Mouse (Mus musculus) liver, embryonic 11.5 days (tissue): ENCODE results near the gene Zfp524. TPM values are rescaled to one million over a fixed set of nuclear protein-coding genes. Genes with fewer than 3 reads are reported as not detected.

Source experiments
- ATAC-seq: fragments of 200-750 bp; cut with Nextera tagmentation; replicated peaks from 2 replicates; pipeline ENCODE4 v1.8.0; 2017; ENCODE audit warnings: moderate number of reproducible peaks, mild to moderate bottlenecking, moderate TSS enrichment, moderate library complexity; ENCODE audit not compliant: low FRiP score
- DNase-seq: peaks from one replicate; pipeline ENCODE4 v3.0.0-alpha.2; 2017; ENCODE audit warnings: low spot score
- H3K27ac ChIP-seq: fragments of 300-500 bp; sonication (generic); 2 replicates; pipeline ENCODE4 v1.5.1; 2014; ENCODE audit warnings: mild to moderate bottlenecking, low read depth, low read length, control low read depth
- H3K27me3 ChIP-seq: fragments of 300-500 bp; sonication (generic); replicated peaks from 2 replicates; pipeline ENCODE4 v1.6.1; 2014; ENCODE audit warnings: low read length, mixed read lengths; ENCODE audit not compliant: control insufficient read depth, insufficient read depth
- H3K36me3 ChIP-seq: fragments of 300-500 bp; sonication (generic); 2 replicates; pipeline ENCODE4 v1.6.1; 2014; ENCODE audit warnings: mild to moderate bottlenecking, low read length, moderate library complexity, mixed read lengths; ENCODE audit not compliant: control insufficient read depth, insufficient read depth
- H3K4me1 ChIP-seq: fragments of 300-500 bp; sonication (generic); replicated peaks from 2 replicates; pipeline ENCODE4 v1.6.1; 2014; ENCODE audit warnings: low read length, mixed read lengths; ENCODE audit not compliant: control insufficient read depth, insufficient read depth
- H3K4me2 ChIP-seq: fragments of 300-500 bp; sonication (generic); 2 replicates; pipeline ENCODE4 v1.6.1; 2014; ENCODE audit warnings: mild to moderate bottlenecking, control low read depth, moderate library complexity
- H3K4me3 ChIP-seq: fragments of 300-500 bp; sonication (generic); 2 replicates; pipeline ENCODE4 v1.5.1; 2014; ENCODE audit warnings: low read depth, low read length, control low read depth
- H3K9ac ChIP-seq: fragments of 300-500 bp; sonication (generic); 2 replicates; pipeline ENCODE4 v1.6.1; 2014; ENCODE audit warnings: low read depth, low read length, control low read depth
- H3K9me3 ChIP-seq: fragments of 300-500 bp; sonication (generic); 2 replicates; pipeline ENCODE4 v1.6.1; 2016; ENCODE audit warnings: low read length, inconsistent platforms, mixed read lengths; ENCODE audit not compliant: control insufficient read depth
- WGBS: fragments of 180-500 bp; shearing (Covaris S2); extraction: QIAGEN DNeasy Blood & Tissue Kit; methylation state at CpG from one replicate; pipeline ENCODE4 v1.1.7; 2014; 5-methylcytosine and 5-hydroxymethylcytosine counted together
- polyA plus RNA-seq: library from polyadenylated mRNA; unstranded; fragments of >200 nt; fragmentation: Nextera tagmentation; extraction: Ambion mirVana; gene quantifications from 2 replicates; pipeline ENCODE4 v1.2.1, GENCODE M21; 2014

The Zfp524 gene
- polyA plus RNA-seq, 1 experiment from 2014 or later, result 13.9 TPM

DNA sequence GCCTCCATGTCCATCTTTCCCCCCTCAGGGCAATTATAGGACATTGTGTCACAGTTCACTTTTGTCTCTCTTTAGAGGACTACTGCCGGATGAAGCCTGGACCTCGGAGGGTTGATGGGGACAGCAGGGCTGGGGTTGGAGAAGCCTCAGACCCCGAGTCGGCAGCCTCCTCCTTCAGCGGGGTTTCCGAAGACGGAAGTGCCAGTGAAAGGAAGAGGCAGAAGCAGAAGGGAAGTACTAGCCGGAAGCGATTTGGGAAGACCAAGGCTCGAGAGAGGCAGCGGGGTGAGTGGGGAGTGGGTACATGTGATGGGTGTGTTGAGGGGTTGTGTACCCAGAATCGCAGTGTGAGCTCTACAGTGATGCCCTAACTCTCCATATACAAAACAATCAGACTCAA is 45.2 kb downstream of the Zfp524 start:
- Histone ChIP-seq H3K9ac (no peak overlapping the region), H3K4me2 (no peak overlapping the region), H3K4me3 (0 out of 2 replicates have a peak overlapping the region, but pooled peaks have one; percentile 80), H3K36me3 (no peaks in the 10 kb centered on the region), H3K27me3 (peaks cover 46% of the 10 kb centered on the region), H3K4me1 (peaks cover 16% of the 10 kb centered on the region), H3K27ac (no peak overlapping the region), H3K9me3 (no peaks in the 10 kb centered on the region)
- ATAC-seq (no peak), DNase-seq (no peak)
- WGBS, result 84% methylated on average over 12 of the region's 12 CpGs

DNA sequence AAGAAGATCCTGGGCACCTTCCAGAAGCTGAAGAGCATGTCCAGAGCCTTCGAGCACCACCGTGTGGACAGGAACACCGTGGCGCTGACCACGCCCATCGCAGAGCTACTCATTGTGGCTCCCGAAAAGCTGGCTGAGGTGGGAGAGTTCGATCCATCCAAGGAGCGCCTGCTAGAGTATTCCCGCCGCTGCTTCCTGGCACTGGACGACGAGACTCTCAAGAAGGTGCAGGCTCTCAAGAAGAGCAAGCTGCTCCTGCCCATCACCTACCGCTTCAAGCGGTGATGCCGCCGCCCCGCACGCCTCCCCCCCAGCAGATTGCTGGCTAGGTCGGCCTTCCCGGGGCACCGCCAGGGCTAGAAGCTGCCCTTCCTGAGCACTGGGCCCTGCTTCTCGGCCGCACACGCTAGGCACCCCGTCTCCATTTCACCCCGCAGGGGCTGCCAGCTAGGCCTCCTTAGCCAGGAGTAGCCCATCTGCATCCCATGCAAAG is 46.1 kb downstream of the Zfp524 start:
- Histone ChIP-seq H3K27ac (peak overlapping the region; percentile 98), H3K36me3 (no peaks in the 10 kb centered on the region), H3K9me3 (no peaks in the 10 kb centered on the region), H3K4me3 (peak overlapping the region; percentile 80), H3K4me1 (peaks cover 21% of the 10 kb centered on the region), H3K4me2 (peak overlapping the region; percentile 100), H3K9ac (peak overlapping the region; percentile 98), H3K27me3 (peaks cover 37% of the 10 kb centered on the region)
- WGBS, result 4% methylated on average over 27 of the region's 27 CpGs
- ATAC-seq (no peak), DNase-seq (peak; percentile 69)

DNA sequence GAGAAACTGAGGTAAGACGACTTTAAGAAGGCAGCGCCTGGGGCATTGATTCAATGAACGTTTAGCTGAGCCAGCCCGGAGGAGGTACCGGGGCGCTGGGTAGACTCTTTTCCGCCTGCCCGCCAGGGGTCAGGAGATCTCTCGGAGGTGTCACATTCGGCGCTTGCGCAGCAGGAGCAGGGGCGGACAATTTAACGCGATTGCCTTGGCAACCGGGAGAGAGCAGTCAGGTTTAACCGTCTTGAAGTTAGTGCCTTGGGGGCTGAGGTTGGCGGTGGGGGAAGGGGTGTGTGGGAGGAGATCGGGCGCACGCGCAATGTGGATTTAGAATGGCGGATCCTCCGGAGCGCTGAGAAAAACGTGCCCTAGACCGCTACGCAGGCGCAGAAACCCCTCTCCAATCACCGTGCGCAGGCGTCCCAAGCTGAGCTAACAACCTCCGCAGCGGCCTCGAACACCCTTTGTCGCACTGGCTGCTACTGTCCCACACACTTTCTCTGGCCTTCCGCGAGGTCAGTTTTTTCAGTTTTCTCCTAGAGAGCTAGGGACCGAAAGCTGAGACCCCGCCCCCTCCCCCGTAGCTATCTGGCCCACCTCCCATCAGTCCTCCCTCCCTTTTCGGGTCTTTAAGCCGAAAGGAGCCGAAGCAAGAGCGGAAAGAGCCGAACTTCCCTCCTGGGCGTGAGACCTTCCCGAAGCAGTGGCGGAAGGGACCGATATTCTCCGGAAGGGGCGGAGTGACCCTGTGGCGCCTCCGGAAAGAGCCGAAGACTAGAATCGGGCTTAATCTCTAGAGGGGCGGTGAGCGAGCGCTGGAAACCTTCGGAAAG is 46.9 kb downstream of the Zfp524 start:
- H3K27me3 ChIP-seq, result peaks cover 29% of the 10 kb centered on the region
- peak; percentile 86 for ATAC-seq
- H3K9ac ChIP-seq, result peak overlapping the region; percentile 98
- peaks cover 29% of the 10 kb centered on the region for H3K4me1 ChIP-seq
- H3K36me3 ChIP-seq, result peaks cover 5% of the 10 kb centered on the region
- DNase-seq, result peak; percentile 92
- 1% methylated on average over 60 of the region's 60 CpGs for WGBS
- peak overlapping the region; percentile 100 for H3K4me2 ChIP-seq
- H3K4me3 ChIP-seq, result peak overlapping the region; percentile 80
- H3K27ac ChIP-seq, result peak overlapping the region; percentile 98
- H3K9me3 ChIP-seq, result no peaks in the 10 kb centered on the region

DNA sequence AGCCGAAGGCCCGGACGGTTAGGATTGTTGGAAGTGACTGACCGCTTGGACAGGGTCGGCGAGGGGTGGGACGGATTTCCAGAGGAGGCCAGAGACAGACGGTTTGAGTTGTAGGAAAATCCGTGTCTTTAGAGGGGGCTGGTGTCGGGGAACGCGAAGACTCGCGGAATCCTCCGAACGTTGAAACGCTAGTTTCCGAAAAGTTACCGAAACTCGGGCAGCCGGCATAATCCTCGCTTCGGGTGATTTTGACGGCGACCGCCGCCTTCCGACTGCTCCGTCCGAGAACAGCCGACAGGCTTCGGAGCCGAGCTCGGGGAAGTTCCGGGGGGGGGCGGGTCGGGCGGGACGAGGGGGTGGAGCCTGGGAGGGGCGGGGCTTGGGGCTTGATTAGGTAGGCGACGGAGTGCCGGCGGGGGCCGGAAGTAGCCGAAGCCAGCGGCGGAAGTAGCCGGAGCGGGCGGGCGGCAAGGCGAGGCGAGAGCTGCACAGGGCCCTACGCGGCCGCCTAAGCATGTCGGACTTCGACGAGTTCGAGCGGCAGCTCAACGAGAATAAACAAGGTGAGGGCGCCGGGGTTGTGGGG is 47.7 kb downstream of the Zfp524 start, which contains the start of gene U2af2:
TSS of gene U2af2 (plus strand) at position 370 of the 586 bp plus-strand sequence.
- H3K9ac ChIP-seq, result peak within 1 kb of the TSS; percentile 98
- H3K36me3 ChIP-seq, result peaks cover 12% of the 10 kb centered on the region
- H3K9me3 ChIP-seq, result no peaks in the 10 kb centered on the region
- H3K4me3 ChIP-seq, result peak within 1 kb of the TSS; percentile 80
- DNase-seq, result peak; percentile 92
- peaks cover 36% of the 10 kb centered on the region for H3K4me1 ChIP-seq
- H3K27me3 ChIP-seq, result peaks cover 22% of the 10 kb centered on the region
- under 1% methylated on average over 59 of the region's 65 CpGs for whole genome bisulfite sequencing
- H3K27ac ChIP-seq, result peak within 1 kb of the TSS; percentile 98
- peak within 1 kb of the TSS; percentile 100 for H3K4me2 ChIP-seq
- ATAC-seq, result peak; percentile 79

DNA sequence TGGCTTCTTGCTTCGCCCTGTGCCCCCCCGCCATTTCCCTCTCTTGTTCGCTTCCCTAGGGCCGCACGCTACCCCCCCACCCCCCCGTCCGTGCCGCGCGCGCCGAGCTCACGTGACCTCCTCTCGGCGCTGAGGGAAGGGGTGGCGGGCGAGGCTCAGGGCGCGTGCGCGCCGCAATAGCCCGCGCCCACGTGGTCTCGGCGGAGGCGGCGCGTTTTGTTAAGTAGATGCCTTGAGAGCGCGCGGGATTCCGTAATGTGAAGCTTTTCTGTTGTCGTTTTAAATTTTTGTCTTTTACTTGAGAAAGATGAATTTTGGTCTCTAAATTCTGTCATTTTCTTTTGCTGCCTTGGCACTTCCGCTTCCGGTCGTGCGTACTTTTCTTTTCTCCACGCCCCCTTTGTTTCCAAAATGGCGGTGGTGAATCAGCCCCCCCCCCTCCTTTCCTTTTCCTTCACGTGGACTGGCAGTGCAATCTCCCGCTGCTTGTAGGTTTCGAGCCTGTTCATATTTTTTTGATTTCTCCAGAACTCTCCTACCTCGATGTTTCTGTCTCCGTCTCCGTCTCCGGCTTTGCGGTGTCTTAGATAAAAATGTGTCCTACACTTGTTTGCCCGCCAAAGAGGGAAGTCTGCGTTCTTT is 48.3 kb downstream of the Zfp524 start:
- peaks cover 37% of the 10 kb centered on the region for H3K4me1 ChIP-seq

DNA sequence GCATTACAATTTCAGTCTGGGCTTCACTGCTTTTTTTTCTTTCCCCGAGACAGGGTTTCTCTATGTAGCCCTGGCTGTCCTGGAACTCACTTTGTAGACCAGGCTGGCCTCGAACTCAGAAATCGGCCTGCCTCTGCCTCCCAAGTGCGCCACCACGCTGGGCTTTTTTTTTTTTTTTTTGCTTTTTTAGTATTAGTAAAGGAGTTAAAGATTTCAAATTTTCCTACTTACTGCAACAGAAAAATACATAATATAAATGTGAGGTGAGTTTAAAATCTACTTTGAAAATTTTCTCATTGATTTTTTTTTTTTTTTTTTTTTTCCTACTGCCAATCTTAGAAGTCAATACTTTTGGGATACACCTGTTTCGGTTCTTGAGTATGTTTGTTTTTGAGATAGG is 50.7 kb downstream of the Zfp524 start:
- Histone ChIP-seq H3K4me1 (peaks cover 33% of the 10 kb centered on the region), H3K9ac (no peak overlapping the region), H3K4me2 (peak overlapping the region; percentile 100), H3K36me3 (peaks cover 42% of the 10 kb centered on the region), H3K27me3 (no peaks in the 10 kb centered on the region), H3K4me3 (no peak overlapping the region), H3K9me3 (no peaks in the 10 kb centered on the region), H3K27ac (no peak overlapping the region)
- WGBS, result 88% methylated on average over 6 of the region's 6 CpGs
- no peak for DNase-seq
- ATAC-seq, result no peak

More for the DNA sequence above, 48.3 kb downstream of the Zfp524 start:
- DNase-seq (peak; percentile 78), ATAC-seq (peak; percentile 67)
- peaks cover 15% of the 10 kb centered on the region for H3K27me3 ChIP-seq
- peak overlapping the region; percentile 100 for H3K4me2 ChIP-seq
- H3K9me3 ChIP-seq, result no peaks in the 10 kb centered on the region
- H3K9ac ChIP-seq, result peak overlapping the region; percentile 98
- H3K36me3 ChIP-seq, result peaks cover 18% of the 10 kb centered on the region
- WGBS, result under 1% methylated on average over 48 of the region's 51 CpGs
- peak overlapping the region; percentile 98 for H3K27ac ChIP-seq
- peak overlapping the region; percentile 80 for H3K4me3 ChIP-seq

Other genes starting within 250 kb of the Zfp524 start
- gene Fam71e2, start 243.1 kb upstream of the Zfp524 start, polyA plus RNA-seq, result not detected in 2 replicates
- gene Il11, start 231.6 kb upstream of the Zfp524 start, polyA plus RNA-seq, result 0.12 TPM in 1 of 2 replicates, not detected in the other
- 0.86 TPM in 1 of 2 replicates, not detected in the other for gene Tmem190, start 231.5 kb upstream of the Zfp524 start, polyA plus RNA-seq
- 12.2 and 12.4 TPM in 2 replicates for gene Tmem238, start 224.8 kb upstream of the Zfp524 start, polyA plus RNA-seq
- 218 and 238 TPM in 2 replicates for gene Rpl28, start 221.5 kb upstream of the Zfp524 start, polyA plus RNA-seq
- 367 and 402 TPM in 2 replicates for gene Ube2s, start 201.8 kb upstream of the Zfp524 start, polyA plus RNA-seq
- 0.03 and 0.11 TPM in 2 replicates for gene Shisa7, start 169.7 kb upstream of the Zfp524 start, polyA plus RNA-seq
- 5.2 and 5.3 TPM in 2 replicates for gene Isoc2b, start 144.2 kb upstream of the Zfp524 start, polyA plus RNA-seq
- 1.3 and 1.4 TPM in 2 replicates for gene Isoc2a, start 137.3 kb upstream of the Zfp524 start, polyA plus RNA-seq
- 0.22 TPM in 1 of 2 replicates, not detected in the other for gene Gm36210, start 107.9 kb upstream of the Zfp524 start, polyA plus RNA-seq
- 3.3 and 3.5 TPM in 2 replicates for gene Zfp628, start 99.2 kb upstream of the Zfp524 start, polyA plus RNA-seq
- gene Nat14, start 92.4 kb upstream of the Zfp524 start, polyA plus RNA-seq, result 1.4 and 1.5 TPM in 2 replicates
- 0.70 and 0.82 TPM in 2 replicates for gene Ssc5d, start 88.6 kb upstream of the Zfp524 start, polyA plus RNA-seq
- 0.22 TPM in 1 of 2 replicates, not detected in the other for gene Sbk2, start 50.0 kb upstream of the Zfp524 start, polyA plus RNA-seq
- not detected in 2 replicates for gene Sbk3, start 43.2 kb upstream of the Zfp524 start, polyA plus RNA-seq
- gene Zfp579, start 18.3 kb upstream of the Zfp524 start, polyA plus RNA-seq, result 13.7 and 16.8 TPM in 2 replicates
- 37.1 and 40.8 TPM in 2 replicates for gene Fiz1, start 282 bp downstream of the Zfp524 start, polyA plus RNA-seq
- gene Gm44973, start 1.1 kb downstream of the Zfp524 start, polyA plus RNA-seq, result 1.8 and 3.3 TPM in 2 replicates
- gene Zfp865, start 6.0 kb downstream of the Zfp524 start, polyA plus RNA-seq, result 3.5 and 4.5 TPM in 2 replicates
- 4.1 and 5.2 TPM in 2 replicates for gene Ccdc106, start 6.1 kb downstream of the Zfp524 start, polyA plus RNA-seq
- 0.22 TPM in 1 of 2 replicates, not detected in the other for gene 4632433K11Rik, start 19.7 kb downstream of the Zfp524 start, polyA plus RNA-seq
- 2.4 and 2.6 TPM in 2 replicates for gene Zfp784, start 24.0 kb downstream of the Zfp524 start, polyA plus RNA-seq
- 11.5 and 14.1 TPM in 2 replicates for gene Zfp580, start 37.1 kb downstream of the Zfp524 start, polyA plus RNA-seq
- 169 TPM in 2 replicates for gene U2af2, start 47.7 kb downstream of the Zfp524 start, polyA plus RNA-seq
- 82.9 and 88.9 TPM in 2 replicates for gene Epn1, start 65.8 kb downstream of the Zfp524 start, polyA plus RNA-seq
- gene Rfpl4, start 102.5 kb downstream of the Zfp524 start, polyA plus RNA-seq, result not detected in 2 replicates
- 0.26 and 0.66 TPM in 2 replicates for gene Rasl2-9, start 111.5 kb downstream of the Zfp524 start, polyA plus RNA-seq
- not detected in 2 replicates for gene Vmn1r55, start 135.3 kb downstream of the Zfp524 start, polyA plus RNA-seq
- gene Vmn1r56, start 182.3 kb downstream of the Zfp524 start, polyA plus RNA-seq, result not detected in 2 replicates
- not detected in 2 replicates for gene Vmn1r57, start 204.1 kb downstream of the Zfp524 start, polyA plus RNA-seq